Mouse (Mus musculus) induced T-regulatory cell, adult 2 months (primary cell): ENCODE data around the gene Orc3.
A peak's percentile ranks its signal among the peaks of the same experiment; 100 is the strongest.

Experiments used
- DNase-seq: peaks from one replicate; pipeline ENCODE4 v3.0.0-alpha.2; 2012; ENCODE audit warnings: low read depth

Orc3 gene

DNA sequence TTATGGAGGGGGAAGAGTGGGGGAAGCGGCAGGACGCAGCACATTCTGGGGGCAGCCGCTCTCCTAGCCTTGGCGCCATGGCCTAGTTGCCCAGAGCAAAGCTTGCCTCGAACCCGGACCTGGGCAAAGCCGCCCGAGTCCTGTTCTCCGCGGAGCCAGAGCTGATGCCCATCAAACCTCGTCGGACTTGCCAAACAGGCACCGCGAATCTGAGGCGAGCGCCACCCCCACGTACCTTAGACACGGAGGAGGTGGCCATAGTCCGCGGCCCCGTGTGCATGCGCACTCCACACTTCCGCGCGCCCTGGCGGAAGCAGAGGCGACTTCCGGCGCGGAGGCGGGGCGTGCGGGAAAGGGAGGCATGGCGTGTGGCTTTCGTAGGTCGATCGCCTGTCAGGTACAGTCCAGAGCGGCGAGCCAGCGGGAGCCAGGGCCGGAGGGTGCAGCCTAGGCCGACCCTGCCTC, at the start of gene Orc3, which contains the start of gene Rars2:
Orc3 (minus strand) TSS at position 315 of the 465 bp plus-strand sequence.
Rars2 (plus strand) TSS at position 328 of the 465 bp plus-strand sequence.
- DNase-seq, result peak; percentile 96

DNA sequence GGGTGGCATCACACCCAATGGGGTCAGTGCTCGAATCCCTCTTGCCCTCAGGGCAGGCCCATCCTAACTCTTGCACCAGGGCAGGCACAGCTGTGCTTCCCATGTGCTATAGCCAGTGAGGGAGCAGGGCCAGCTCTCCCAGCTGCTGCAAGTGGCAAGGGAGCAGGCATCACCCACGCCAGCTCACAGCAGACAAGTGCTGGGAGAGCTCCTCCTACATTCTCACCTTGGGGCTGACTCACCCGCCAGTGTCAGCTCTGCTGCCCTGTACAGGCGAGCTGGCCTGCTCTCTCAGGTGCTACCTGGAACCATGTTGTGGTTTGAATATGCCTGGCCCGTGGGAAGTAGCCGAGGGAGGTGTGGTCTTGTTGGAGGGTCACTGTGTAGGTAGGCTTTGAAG, 47.2 kb upstream of the Orc3 start:
- no peak for DNase-seq

DNA sequence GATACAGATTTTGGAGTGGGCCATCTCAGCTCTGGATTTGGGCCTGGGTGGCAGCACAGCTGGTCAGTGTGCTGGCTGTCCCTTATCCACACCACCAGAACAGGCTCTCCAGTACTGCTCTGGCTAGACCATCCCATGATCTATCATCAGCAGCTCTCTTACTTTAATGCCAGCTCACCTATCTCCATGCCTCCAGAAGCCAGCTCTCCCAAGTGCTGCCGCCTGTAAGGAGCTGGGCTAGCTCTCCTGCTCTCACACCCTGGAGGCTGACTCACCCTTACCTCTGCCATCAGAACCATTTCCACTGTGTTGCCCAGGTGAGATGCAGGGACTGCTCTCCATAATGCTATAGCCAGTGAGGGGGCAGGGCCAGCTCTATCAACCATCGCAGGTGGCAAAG, 46.8 kb upstream of the Orc3 start:
- no peak for DNase-seq

DNA sequence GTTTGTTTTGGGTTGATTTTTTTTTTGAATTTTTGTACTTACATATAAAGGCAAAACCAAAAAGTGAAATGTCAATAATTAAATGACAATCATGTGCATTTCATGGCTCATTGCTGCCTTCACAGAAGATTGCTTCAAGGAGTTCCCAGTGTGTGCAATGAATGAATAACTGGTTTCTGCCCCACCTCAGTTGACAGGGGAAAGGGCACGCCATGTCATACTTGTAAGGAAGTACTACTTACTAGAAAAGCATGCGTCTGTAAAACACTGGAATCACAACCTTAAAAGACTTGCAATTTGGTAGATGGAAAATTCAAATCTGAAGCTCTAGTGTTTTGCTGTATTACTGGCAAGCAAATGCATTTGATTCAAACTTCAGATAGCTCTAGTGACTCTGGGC, 44.3 kb upstream of the Orc3 start:
- DNase-seq, result no peak

DNA sequence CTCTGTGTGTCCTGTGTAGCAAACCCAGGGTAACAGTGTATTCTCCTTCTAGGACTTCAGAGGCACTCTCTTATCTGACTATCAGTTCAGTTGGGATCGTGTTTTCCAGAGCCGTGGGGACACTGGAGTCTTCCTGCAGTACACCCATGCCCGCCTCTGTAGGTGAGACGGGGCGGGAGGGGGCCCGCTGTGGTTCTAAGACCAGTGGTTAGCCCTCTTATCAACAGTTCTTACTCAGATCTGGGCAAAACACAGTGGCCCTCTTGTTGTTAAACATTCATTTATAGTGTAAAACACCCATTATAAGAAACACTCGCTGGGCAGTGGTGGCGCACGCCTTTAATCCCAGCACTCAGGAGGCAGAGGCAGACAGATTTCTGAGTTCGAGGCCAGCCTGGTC, 41.4 kb upstream of the Orc3 start:
- no peak for DNase-seq

DNA sequence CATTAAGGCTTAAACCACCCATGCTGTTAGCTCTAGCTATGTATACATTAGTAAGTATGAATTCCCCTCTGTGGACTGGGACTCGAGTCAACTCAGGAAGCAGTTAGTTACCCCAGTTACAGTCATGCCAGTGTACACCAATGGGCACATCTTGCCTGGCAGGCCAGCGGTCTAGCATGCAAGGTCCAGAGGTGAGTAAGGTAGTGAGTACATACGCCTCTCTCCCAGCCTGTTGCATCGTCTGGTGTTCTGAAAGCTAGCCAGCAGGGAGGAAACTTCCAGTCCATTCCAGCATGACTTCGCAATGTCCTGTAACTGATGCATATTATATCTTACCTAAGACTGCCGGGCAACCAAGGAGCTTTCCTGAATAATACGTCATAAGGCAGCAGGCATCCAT, 38.4 kb upstream of the Orc3 start:
- no peak for DNase-seq

DNA sequence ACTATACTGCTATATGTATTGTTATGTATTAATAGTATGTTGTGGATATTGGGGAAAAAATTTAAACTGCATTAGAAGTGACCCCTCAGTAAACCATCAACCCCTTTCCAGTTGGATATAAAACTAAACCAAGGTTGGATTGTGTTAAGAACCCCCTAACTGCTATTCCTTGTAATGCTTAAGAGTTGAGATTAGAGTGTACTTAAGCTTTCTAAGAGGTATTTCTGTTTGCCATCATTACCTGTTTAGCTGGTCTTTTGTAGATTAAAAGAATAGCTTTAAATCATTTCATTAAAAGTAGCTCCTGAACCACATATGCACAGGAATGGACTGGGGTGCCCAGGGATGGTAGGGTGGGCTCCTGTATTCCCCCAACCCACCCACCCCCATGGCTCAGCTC, 30.0 kb upstream of the Orc3 start:
- DNase-seq, result no peak

DNA sequence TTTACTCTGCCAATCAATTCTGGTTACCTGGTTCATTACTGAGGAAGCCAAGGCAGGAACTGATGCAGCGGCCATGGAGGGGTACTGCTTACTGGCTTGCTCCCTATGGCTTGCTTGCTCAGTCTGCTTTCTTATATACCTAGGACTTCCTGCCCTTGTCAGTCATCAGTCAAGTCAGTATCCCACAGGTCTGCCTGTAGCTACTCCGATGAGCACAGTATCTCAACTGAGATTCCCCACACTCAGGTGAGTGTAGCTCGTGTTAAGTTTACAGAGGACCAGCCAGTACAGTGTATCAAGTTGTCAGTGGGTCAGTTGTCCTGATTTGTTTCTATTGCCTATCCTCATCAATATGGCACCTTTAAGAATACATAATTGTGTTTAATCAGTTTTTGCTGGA, 26.0 kb upstream of the Orc3 start:
- no peak for DNase-seq

DNA sequence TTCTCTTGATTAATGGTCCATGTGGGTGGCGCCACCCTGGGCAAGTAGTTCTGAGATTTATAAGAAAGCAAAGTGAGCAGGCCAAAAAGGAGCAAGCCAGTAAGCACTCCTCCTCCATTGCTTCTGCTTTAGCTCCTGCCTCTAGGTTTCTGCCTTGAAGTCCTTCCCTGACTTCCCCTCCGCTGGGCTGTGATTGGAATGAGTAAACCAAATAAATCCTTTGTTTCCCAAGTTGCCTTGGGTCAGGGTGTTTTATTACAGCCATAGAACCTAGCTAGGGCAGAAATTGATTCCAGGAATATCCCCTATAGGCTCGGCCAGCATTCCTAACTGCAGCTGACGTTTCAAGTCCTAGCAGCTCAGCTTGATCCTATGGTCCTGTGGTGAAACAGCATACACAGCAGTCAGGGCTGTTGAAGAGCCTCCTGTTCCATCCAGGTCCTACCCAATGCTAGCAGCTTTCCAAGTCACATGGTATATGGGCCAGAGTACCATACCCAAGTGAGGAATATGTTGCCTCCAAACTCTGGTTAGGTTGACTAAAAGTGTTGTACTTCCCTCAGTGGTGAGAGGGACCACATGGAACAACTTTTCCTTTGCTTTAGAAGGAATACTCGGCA, 25.1 kb upstream of the Orc3 start:
- no peak for DNase-seq

DNA sequence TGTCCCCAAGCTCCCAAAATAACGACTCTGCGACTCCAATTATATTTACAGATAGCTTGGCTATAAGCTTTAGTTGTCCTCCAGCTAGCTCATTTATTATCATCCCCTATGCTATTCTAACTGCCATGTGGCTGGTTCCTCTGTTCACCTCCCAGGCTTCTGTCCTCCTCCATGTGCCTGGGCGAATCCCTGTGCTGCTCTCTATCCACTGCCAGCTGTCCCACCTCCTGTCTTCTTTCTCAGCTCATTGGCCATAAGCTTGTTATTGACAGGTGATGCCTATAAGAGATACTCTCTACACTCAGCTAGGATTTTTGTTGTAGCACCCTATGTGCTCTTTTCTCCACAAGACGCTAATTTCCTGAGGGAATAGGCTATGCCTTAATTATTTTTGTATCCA, 23.1 kb upstream of the Orc3 start:
- no peak for DNase-seq

DNA sequence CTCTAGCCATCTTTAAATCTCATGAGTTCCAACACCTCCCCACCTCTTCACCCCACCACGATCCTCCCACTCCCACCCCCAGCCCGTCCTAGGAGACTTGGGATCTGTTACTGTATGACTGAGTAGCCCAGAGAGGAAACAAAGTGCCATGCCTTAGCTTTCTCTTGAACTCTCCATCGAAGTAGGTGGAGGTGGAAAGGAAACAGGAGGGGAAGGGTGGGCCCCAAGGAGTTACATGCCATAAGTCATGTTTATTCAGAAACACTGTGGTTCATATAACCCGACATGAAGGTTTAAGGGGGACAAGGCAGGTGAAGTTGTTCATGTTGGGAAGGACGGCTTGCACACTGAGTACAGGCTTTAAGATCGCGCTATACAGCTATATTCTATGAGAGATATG, 22.6 kb upstream of the Orc3 start:
- no peak for DNase-seq

DNA sequence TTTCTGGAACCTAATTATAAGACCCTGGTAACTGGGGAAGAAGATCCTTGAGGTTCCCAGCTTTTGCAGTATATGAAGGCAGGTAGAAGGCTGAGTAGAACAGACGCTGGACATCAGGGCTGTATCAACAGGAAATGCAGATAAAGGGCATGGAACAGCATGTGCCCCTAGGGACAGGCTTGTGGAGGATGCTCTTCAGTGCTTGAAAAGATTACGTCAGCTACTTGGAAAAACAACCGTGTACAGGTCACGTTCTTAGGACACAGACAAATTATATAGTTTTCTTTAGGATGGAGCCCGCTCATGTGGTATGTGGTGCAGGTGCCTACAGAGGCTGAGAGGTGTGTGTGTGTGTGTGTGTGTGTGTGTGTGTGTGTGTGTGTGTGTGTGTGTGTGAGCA, 21.3 kb upstream of the Orc3 start:
- no peak for DNase-seq

DNA sequence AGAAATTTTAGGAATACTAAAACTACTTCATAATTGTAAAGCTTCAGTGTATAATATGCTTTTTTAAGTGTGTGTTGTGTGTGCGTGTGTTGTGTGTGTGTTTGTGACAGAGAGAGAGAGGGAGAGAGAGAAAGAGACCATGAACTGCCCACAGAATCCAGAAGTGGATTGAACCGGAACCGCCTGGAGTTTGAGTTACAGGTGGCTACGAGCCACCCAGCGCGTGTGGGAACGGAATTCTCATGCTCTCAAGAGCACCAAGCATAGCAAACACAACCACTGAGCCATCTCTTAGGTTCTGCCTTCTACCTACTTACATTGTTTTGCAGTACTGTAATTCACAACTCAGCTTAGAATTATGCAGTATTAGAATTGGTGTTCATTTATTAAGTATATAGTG, 19.4 kb upstream of the Orc3 start:
- no peak for DNase-seq

DNA sequence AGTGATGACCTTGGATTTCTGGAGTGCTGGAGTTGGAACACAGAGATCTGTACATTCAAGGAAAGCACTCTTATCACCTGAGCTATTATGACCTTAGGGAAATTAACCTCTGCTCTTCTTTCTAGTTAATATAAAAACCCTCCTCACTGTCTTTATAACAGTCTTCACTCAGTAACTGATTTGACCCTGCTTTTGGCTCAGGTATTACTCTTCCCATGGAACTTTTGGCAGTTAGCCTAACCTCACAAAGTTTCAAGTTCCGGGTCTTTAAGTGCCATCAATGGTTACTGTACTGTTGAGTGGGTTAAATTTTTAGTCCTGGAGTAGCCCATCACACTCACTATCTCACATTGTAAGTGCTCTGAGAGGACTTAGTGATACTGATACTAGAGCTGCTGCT, 15.2 kb upstream of the Orc3 start:
- DNase-seq, result no peak

DNA sequence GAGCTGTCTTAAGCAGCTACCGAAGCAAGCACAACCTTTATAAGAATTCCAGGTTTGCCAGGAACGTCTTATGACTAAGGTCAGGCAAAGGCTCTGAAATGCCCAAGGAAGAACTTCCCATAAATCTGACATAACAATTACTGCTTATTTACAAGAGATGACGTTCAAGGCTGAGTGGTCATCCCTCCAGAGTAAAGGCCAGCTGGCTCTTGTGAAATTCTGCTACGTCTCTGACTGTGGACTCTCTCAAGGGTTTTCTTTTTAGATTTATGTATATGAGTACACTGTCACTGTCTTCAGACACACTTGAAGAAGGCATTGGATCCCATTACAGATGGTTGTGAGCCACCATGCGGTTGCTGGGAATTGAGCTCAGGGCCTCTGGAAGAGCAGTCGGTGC, 11.7 kb upstream of the Orc3 start:
- DNase-seq, result no peak

DNA sequence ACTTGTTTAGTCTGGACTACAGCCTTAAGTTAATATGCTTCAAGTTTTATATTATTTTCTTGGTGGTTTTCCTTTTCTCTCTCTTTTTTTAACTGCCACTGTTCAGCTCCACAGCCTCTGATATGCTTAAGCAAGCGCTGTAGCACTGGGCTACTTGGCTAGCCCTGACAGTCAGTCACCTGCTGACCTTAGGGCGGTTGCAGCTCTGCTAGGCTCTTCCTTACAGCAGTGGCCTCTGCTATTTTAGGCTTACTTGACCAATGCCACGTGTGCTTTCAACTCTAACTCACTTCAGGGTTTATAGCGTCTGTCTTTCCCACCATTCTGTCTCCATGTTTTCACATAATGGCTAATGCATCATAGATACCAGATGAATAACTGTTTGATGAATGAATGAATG, 10.8 kb upstream of the Orc3 start:
- DNase-seq, result no peak

DNA sequence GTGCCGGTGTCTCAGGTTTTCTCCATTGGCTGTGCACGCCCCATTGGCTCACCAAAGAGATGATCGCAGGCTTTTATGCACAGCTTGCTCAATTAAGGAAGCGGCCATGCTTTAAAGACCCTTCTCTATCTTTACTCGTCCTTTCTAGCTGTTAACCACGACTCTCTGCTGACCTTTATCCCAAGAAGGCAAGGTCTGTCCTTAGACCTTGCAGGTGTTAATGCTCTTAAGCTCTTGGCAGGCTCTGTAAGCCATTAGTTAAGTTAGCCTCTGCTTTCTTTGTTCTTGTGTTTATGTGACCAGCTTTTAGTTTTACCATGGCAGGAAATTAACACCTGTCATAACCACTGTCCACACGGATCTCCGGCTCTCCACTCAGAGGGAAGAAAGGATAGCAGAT, 1.4 kb upstream of the Orc3 start:
- DNase-seq, result no peak

DNA sequence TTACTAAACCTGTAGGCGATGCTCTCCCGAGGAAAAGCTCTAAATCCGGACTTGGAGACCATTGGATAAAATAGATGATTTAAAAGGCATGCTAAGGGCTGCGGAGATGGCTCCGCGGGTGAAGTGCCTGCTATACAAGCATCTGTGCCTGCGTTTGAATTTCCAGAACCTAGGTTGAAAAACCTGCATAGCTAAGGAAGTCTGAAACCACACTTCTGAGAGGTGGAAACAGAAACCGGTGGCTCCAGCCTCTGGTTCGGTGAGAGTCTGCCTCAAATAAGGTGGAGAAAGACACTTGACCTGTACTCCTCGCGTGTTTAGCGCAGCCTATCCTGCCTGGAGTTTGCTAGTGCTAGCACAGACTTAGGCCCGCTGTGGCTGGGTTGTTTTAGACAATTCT, 559 bp upstream of the Orc3 start:
- peak; percentile 62 for DNase-seq

DNA sequence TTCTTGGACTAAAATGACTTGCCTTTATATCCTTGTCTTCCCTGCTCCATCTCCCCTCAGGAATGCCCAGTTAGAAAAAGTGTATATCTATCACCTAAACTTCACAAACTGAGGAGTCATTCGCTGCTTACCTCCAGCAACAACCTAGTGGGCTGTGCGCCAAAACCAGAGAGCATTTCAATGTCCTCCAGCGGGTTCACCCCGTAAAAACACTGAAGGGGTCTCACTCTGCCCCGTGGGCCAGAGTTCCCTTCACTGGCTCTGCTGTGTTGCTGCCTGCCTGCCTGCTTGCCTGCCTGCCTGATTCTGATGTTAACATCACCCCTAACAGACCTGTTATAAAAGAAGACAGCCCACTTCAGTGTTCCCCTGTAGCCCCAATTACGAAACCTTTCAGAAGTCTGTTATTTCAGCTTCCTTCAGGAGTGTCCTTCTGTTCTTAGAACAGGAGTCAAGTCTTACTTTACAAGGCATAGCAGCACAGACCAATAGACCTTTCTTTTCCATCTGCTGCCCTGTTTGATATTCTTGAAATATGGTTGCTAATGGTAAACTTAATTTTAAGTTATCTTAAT, 1.1 kb downstream of the Orc3 start:
- DNase-seq, result peak; percentile 22

DNA sequence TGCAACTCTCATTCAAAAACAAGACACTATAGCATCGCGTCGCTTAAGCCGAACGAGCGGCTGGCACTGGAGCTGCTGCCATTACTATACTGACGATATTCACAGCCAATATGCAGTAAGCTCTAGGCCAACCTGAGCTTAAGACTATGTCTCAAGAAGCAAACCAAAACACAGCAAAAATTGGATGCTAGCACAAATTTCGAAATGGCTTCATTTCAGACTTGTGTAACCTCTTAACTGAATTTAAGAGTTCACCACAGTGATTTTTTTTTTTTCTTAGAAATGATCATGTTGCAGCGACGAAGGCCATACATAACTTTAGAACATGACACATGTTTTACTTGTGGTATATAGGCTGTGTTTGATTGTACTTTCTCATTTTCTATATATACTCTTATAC, 8.1 kb downstream of the Orc3 start:
- no peak for DNase-seq

DNA sequence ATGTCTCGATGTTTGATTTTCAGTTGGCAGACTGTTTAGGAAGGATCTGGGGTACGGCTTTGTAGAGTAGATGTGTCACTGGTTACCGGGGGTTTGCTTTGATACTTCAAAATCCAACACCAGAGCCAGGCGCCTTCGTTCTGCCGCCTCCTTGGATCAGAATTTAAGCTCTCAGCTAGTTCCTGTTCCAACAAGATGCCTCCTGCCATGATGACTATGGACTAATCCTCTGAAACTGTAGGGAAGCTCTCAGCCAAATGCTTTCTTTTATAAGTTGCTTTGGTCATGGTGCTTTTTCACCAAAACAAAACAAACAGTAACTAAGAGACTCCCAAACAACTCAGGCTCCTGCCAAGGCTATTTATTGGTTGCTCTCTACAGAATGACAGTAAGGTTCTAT, 11.6 kb downstream of the Orc3 start:
- no peak for DNase-seq

DNA sequence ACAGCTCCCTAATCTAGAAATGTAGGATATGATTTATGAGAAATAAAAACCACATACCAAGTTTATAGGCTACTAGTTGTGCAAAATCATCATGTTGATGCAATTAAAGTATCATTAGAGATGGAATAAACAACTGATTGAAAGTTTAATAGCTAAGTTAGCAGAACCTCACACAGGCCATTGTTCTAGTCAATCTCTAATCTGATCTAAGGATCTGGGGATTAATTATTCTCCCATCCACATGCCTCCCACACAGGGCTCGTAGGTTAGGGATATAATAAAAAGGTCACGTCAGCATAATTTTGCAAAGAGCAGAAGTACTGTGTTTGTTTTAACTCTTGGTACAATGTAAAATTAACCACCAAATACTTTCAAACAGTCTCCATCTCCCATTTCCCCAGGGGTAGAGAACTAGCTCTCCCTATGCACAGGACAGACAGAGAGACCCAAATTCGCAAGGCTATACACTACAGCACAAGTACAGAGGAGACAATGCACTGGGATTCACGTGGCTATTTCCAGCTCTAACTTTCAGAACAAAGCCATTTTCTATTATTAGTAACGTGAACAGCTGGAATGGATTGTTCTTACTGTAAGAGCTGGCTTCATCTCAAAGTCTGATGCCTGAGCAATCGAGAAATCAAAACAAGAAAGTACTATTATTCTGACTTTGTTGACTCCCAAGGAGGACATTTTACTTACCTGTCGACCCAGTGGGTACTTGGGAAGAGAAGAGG, 29.7 kb downstream of the Orc3 start:
- no peak for DNase-seq

DNA sequence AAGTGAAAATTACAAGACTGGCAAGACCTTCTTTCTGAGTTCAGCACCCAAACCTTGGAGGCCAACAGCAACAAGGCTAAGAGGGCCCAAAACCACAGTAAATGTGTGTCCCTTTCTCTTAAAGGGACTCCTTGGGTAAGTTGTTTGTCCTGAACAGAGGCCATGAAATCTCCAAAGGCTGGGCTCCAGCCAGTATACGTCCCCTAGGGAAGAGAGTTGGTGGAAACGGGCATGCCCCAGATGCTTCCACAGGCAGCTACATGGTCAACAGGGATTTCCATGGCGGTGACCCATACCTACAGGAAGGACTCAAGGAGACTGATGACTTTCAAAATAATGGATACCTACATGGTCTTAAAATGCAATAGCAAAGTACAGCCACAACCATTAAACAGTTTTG, 31.3 kb downstream of the Orc3 start:
- no peak for DNase-seq

DNA sequence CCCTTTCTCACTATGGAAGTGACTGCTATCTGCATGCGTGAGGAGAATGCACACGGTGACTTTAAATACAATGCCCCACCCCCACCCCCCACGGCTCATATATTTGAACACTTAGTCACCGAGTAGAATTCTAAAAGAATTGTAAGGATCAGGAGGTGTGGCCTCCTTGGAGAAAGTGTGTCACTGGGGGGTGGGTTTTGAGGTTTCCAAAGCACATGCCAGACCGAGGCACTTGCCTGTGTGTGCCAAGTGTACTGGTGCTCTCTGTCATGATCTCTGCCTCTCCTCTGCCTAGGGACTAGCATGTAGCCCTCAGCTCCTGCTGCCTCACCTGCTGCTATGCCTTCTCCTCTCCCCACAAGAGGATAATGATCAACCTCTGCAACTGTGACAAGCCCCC, 32.3 kb downstream of the Orc3 start:
- no peak for DNase-seq
